Mouse (Mus musculus): ENCODE results near the gene Dmpk.

DNA sequence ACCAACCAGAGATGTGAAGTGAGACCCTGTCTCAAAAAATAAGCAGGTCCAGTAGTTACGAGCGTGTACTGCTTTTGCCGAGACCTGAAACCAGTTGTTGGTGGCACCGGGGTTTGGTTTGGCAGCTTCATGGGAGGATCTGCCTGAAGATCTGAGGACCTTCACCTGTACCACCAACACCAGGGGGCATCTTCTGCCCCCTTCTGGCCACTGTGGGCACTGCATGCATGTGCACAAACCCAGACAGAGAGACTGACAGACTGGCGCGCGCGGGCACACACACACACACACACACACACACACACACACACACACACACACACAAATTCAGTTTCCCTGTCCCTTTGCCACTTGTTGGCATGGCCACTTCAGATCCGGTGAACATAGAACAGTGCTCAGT, 10.1 kb upstream of the Dmpk start:
- TF ChIP-seq GATA1 (IDR thresholded peaks at IDR 0.05; ENCODE audit: borderline replicate concordance, low read length) (no peak), FLI1 (IDR thresholded peaks at IDR 0.05; ENCODE audit: low read length) (no peak)

Measured in megakaryocyte, embryonic 14.5 days (primary cell).